Mouse (Mus musculus) bone marrow macrophage, adult 2 months (primary cell): ENCODE measurements around the gene Syn1.

Experiments
- CTCF ChIP-seq: IDR thresholded peaks from 2 replicates; pipeline ENCODE4 v1.5.1; 2012; ENCODE audit warnings: low read depth, mild to moderate bottlenecking, low read length, moderate library complexity
- POLR2A ChIP-seq: IDR thresholded peaks from 2 replicates; pipeline ENCODE4 v1.6.1; 2012; ENCODE audit warnings: mild to moderate bottlenecking, low read depth, low read length, borderline replicate concordance

DNA sequence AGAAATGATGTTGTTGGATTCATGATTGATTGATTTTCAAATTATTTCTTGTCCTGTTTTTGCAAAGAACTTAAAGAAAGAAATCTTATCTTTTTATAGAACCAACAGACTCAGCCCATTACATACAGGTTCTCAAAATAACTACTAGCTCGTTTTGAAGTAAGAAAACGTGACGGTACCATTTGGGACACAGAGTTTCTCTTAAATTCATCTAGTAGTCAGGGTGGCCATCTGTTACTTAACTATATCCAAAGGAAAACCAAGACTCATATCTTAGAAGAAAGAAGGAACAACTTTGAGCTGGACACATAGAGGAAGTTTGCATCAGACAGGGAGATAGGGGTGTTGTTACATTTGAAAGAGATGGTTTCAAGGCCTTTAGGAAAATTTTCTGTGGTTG lies 73.6 kb downstream of the Syn1 start:
- TF ChIP-seq CTCF (no peak), POLR2A (no peak)
